ENCODE assay signal across 9 mouse cellular contexts in the genomic region with DNA sequence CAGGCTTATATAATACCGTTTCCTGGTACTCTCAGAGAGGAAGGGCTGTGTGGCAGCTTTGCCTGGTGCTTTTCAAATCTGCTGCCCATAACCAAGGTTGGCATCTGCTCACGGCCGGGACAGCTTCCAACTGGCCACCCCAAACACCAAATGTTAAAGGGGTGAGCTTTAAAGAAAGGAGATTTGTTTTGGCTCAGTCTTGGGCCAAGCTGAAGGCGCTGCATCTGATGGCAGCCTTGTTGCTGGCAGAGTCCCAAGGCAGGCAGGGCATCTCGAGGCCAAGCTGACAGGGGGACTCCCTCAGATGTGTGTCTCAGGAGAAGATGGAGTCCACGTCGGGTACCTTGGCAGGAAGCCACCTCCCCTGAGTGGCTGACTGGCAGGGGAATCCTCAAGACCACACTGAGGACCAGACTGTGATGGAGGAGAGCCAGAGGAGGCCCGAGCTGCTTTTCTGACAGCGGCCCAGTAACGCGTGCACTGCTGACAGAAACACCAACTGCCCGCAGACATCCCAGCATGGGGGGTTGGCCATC. TPM values are rescaled to one million over a fixed set of nuclear protein-coding genes. Genes with fewer than 3 reads are reported as not detected.
DNase-seq lines count a peak whose midpoint lies in the region; ATAC-seq and TF ChIP-seq lines count a peak whose summit lies in the region.
"Had no signal": no experiment of that assay in that cellular context is flagged by ENCODE, and none has a peak within 500 bp of the region (broad histone marks: within the 10 kb centered on the region; RNA-seq: fewer than 3 reads in every experiment).

No protein-coding gene starts in this region.

- peak; percentile 95 for ATAC-seq in hindbrain, embryonic 14.5 days (ENCODE audit: low FRiP score)
- ATAC-seq in hindbrain, embryonic 11.5 days (ENCODE audit: low FRiP score) = no peak

- no peaks in the 10 kb centered on the region for H3K36me3 ChIP-seq in hindbrain, embryonic 14.5 days (replicated peaks; ENCODE audit: control insufficient read depth, insufficient read depth)
- no peaks in the 10 kb centered on the region for H3K36me3 ChIP-seq in hindbrain, embryonic 11.5 days (ENCODE audit: control insufficient read depth, insufficient read depth, low read length)
- H3K36me3 ChIP-seq in kidney, adult 2 months (ENCODE audit: control insufficient read depth, insufficient read depth, low read length) = no peaks in the 10 kb centered on the region
- H3K36me3 ChIP-seq: stomach, embryonic 15.5 days had no signal

- no peak overlapping the region for H3K27ac ChIP-seq in hindbrain, embryonic 14.5 days
- no peak overlapping the region for H3K27ac ChIP-seq in hindbrain, embryonic 11.5 days (ENCODE audit: low read depth, low read length)
- no peak overlapping the region for H3K27ac ChIP-seq in kidney, adult 2 months (ENCODE audit: insufficient read depth, low read depth, low read length)
- H3K27ac ChIP-seq: stomach, embryonic 15.5 days had no signal

- no peaks in the 10 kb centered on the region for H3K9me3 ChIP-seq in hindbrain, embryonic 14.5 days (ENCODE audit: control insufficient read depth, low read length)
- no peaks in the 10 kb centered on the region for H3K9me3 ChIP-seq in hindbrain, embryonic 11.5 days (ENCODE audit: control insufficient read depth, low read length)
- H3K9me3 ChIP-seq: stomach, embryonic 15.5 days had no signal

- H3K4me2 ChIP-seq in hindbrain, embryonic 14.5 days (replicated peaks) = no peak overlapping the region
- no peak overlapping the region for H3K4me2 ChIP-seq in hindbrain, embryonic 11.5 days (replicated peaks; ENCODE audit: low read depth, low read length)
- H3K4me2 ChIP-seq: stomach, embryonic 15.5 days had no signal

- intact Hi-C loops in left cerebral cortex, postnatal 4 days (cut with DNase I) = no loop called here

- peak; percentile 66 for DNase-seq in hindbrain, embryonic 14.5 days (ENCODE audit: low spot score)
- DNase-seq in hindbrain, embryonic 11.5 days (ENCODE audit: low spot score) = no peak
- peak; percentile 32 to 58 for DNase-seq in adrenal gland, postnatal 36 days
- peak; percentile 97 for DNase-seq in cerebellum, postnatal 14 days
- peak; percentile 98 for DNase-seq in left cerebral cortex, postnatal 4 days
- DNase-seq in kidney, adult 2 months = no peak
- DNase-seq in urinary bladder, postnatal 10 days (ENCODE audit: low spot score) = no peak
- DNase-seq in kidney, adult 18-20 months = no peak

- H3K4me1 ChIP-seq in hindbrain, embryonic 14.5 days (replicated peaks; ENCODE audit: control insufficient read depth, insufficient read depth, low read length) = no peaks in the 10 kb centered on the region
- H3K4me1 ChIP-seq in hindbrain, embryonic 11.5 days (replicated peaks; ENCODE audit: control insufficient read depth, insufficient read depth, low read length) = no peaks in the 10 kb centered on the region
- no peaks in the 10 kb centered on the region for H3K4me1 ChIP-seq in kidney, adult 2 months (ENCODE audit: control insufficient read depth, insufficient read depth, low read length)
- H3K4me1 ChIP-seq: stomach, embryonic 15.5 days had no signal

- no peak overlapping the region for H3K4me3 ChIP-seq in hindbrain, embryonic 14.5 days (replicated peaks; ENCODE audit: low read length)
- H3K4me3 ChIP-seq in hindbrain, embryonic 11.5 days (ENCODE audit: low read depth, low read length) = no peak overlapping the region
- H3K4me3 ChIP-seq in kidney, adult 2 months (ENCODE audit: insufficient read depth, low read depth, low read length) = no peak overlapping the region
- H3K4me3 ChIP-seq: stomach, embryonic 15.5 days had no signal

- no peak for TF ChIP-seq CTCF in kidney, adult 2 months (conservative IDR thresholded peaks at IDR 0.05; ENCODE audit: insufficient read depth, insufficient read length, low read depth, low read length)

- WGBS in hindbrain, embryonic 14.5 days = 59% methylated on average over 12 of the region's 12 CpGs
- WGBS in hindbrain, embryonic 11.5 days = 89% methylated on average over 12 of the region's 12 CpGs
- WGBS in kidney, adult 2 months = 68% methylated on average over 12 of the region's 12 CpGs

- H3K27me3 ChIP-seq in hindbrain, embryonic 14.5 days (ENCODE audit: control insufficient read depth, insufficient read depth, low read length) = no peaks in the 10 kb centered on the region
- H3K27me3 ChIP-seq in hindbrain, embryonic 11.5 days (ENCODE audit: control insufficient read depth, insufficient read depth, low read length) = no peaks in the 10 kb centered on the region
- no peaks in the 10 kb centered on the region for H3K27me3 ChIP-seq in kidney, adult 2 months (replicated peaks; ENCODE audit: control insufficient read depth, insufficient read depth, low read length)
- H3K27me3 ChIP-seq: stomach, embryonic 15.5 days had no signal

- no peak for TF ChIP-seq POLR2A in kidney, adult 2 months (IDR thresholded peaks at IDR 0.05; ENCODE audit: low read depth, low read length)

- H3K9ac ChIP-seq in hindbrain, embryonic 14.5 days = no peak overlapping the region
- no peak overlapping the region for H3K9ac ChIP-seq in hindbrain, embryonic 11.5 days (ENCODE audit: low read depth, low read length)
- H3K9ac ChIP-seq: stomach, embryonic 15.5 days had no signal

RNA-seq across cellular contexts. Expression of gene Nek2, which starts 12.5 kb away (rescaled TPM):
- 6.2 and 7.4 TPM in 2 replicates for polyA plus RNA-seq in hindbrain, embryonic 14.5 days (2014; fragmentation: Nextera tagmentation; extraction: Ambion mirVana)
- 33.5 and 41.4 TPM in 2 replicates for polyA plus RNA-seq in hindbrain, embryonic 11.5 days (2014; fragmentation: Nextera tagmentation; extraction: Ambion mirVana)
- total RNA-seq in adrenal gland, postnatal 36 days (2021) = 1 to 10 TPM; 1.9 to 4.1 TPM
- 1 to 10 TPM; 4.8 to 6.1 TPM for total RNA-seq in left cerebral cortex, postnatal 4 days (2021)
- 0.47 and 0.52 TPM in 2 replicates for polyA plus RNA-seq in kidney, adult 2 months (2012; rRNA removed)

Comparison
In these comparisons a context has a peak if more than half of its experiments do, and no peak if none do; other contexts are left out.
1. DNase-seq: peak in hindbrain, embryonic 14.5 days (single experiment), adrenal gland, postnatal 36 days (2 of 2), cerebellum, postnatal 14 days (2 of 2) and left cerebral cortex, postnatal 4 days (single experiment); none in hindbrain, embryonic 11.5 days (single experiment), kidney, adult 2 months (single experiment), urinary bladder, postnatal 10 days (single experiment) and kidney, adult 18-20 months (single experiment).